Mouse (Mus musculus): ENCODE data around the gene Kif6.

DNA sequence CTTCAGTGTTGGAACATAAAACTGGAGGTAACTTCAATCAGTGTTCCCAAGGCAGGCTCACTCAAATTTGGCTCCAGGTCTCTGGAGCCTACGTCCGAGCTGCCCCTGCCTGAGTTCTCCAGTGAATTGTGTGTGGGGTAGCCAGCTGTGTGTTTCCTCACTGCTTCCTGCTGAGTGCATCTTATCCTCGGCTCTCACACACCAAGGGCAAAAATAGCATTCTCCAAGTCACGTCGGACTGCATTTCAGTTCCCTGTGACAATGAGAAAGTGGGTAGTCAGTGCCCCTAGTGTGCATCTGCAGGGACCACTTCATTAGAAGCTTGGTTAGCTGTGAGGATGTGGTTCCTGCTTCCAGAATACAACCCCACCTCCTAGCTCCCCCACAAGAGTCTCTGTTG lies 222.5 kb downstream of the Kif6 start:
- TF ChIP-seq POLR2A (IDR thresholded peaks at IDR 0.05; ENCODE audit: insufficient read depth, low read depth, low read length), result no peak
- no peak for TF ChIP-seq EP300 (IDR thresholded peaks at IDR 0.05; ENCODE audit: insufficient read depth, low read depth, low read length)
- TF ChIP-seq CTCF (IDR thresholded peaks at IDR 0.05), result no peak

All from heart, adult 2 months (tissue).